Mouse (Mus musculus) c-Kit-negative CD71-positive TER-119-positive erythroid progenitor cells, embryonic 14.5 days (primary cell): Measurements from ENCODE around the gene Wdr81.

ENCODE experiments used
- DNase-seq: peaks from one replicate; pipeline ENCODE4 v3.0.0-alpha.2; 2013; ENCODE audit warnings: low read depth, low spot score

The Wdr81 gene

DNA sequence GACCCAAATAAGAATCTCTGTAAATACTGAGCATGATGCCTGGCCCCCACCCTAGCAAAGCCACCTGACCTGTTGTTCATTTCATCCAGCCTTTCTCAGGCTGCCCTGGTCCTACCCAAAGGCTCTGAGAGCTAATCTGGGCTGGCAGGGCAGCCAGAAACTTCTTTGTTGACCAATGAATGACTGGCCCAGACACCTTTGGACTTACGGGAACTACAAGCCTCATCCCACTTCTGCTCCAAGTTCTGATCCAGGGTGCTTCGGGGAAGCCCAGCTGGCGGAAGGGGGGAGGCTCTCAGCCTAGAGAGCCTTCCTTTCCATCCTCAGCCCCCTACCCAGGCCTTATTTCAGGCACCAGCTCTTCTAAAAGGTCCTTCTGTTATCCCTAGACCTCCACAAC lies 15.7 kb downstream of the Wdr81 start:
- no peak for DNase-seq

DNA sequence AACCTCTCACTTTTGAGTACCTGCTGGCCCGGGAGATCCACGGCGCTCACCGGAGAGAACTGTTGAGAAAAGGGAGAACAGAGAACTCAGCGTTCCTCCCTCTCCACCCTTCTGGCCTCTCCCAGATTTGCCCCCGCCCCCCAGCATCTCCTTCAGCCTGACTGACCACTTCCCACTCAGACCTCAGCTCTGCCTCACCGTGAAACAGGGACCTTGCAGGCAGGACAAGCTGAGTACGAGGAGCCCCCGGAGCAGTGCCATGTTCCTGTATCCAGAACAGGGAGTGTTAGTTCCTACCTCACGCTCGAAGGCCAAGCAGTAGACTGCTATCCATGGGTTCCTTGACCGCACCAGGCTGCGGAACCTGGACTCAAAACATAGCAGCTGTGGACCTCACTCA lies 16.3 kb downstream of the Wdr81 start:
- no peak for DNase-seq

DNA sequence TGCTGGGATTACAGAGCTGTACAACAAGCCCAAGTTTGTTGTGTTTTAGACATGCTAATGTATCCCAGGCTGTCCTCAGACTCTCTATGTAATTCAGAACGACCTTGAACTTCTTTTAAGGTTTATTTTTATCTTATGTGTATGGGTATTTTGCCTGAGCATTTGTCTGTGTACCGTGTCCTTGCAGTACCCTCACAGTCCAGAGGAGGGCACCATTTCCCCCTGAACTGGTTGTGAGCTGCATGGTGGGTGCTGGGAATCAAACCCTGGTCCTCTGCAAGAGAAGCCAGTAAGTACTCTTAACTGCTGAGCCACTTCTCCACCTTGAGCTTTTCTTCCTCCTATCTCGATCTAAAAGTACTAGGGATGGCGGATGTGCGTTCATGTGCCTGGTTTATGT lies 20.4 kb downstream of the Wdr81 start:
- no peak for DNase-seq

DNA sequence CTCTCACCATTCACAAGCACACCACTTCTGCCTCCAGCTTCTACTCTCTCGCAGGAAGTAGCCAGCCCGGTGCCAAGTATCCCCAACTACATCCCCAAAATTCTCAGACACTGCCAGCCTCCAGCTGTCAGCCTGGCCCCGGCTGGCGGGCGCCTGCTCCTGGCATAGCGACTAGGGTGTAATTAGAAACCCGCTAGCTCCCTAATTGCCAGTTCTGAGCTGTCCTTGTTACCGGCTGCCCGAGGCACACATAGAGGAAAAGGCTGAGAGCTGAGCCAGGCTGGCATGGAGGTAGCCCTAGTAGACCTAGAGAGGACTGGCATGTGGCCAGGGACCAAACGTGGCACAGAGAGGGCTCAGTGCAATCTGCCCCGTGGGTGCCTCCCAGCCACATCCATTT lies 23.2 kb downstream of the Wdr81 start:
- DNase-seq, result no peak

DNA sequence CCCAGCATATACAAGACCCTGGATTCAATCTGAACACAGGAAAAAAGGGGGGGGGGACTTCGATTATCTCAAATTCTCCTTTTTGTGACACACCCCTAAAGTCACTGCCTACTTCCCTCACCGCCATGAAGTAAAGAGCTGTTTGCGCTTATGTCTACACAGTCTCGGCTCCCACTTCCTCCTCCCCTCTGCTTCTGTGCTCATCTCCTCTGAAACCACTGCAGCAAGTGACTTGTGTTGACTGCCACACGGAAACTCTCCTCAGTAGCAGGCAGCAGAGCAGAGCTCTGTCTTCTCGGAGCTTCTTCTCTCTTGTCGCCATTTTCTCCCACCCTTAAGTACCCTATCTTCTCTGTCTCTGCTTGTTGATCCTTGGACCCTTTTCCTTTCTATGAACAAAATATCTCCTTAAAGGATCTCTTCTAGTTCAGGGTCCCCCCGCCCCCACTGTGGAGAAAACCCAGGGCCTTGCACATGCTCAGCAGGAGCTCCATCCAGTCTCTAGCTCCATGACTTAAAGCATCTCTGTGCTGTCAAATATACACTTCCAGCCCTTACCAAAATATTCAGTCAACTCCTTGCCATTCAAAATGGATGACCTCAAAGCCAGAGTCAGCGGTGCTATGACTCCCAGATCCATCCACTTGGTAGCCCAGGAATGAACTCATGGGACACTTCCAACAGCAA lies 25.4 kb downstream of the Wdr81 start:
- no peak for DNase-seq

DNA sequence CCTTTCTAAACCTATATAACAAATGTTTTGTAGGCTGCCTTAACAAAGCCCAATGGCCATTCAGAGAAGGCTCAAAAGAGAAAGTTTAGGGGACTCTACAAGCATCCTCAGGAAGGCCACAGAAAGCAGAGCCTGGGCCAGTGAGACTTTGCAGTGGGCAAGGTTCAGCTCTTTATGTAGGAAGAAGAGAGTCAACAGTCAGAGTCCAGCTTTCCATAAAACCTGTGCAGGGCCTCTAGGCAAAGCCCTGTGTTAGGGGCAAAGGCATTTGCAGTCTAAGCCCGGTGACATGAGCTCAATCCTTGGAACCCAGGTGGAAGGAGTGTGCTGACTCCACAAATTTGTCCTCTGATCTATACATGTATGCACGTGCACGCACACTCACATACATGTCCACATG lies 30.1 kb downstream of the Wdr81 start:
- no peak for DNase-seq

DNA sequence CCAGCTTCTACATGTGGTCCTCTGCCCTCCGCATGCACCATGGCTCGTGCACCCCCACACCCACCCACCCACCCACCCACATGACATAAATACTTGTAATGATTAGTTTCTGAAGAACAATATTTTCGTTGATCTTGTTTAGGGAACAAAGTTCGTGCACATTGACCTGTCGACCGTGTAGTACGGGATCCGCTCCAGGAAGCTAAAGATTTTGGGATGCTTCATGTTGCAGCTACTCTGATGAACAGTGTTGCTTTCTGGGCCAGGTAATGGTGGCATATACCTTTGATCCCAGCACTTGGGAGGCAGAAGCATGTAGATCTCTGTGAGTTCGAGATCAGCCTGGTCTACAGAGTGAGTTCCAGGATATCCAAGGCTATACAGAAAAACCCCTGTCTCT lies 30.5 kb downstream of the Wdr81 start:
- no peak for DNase-seq

DNA sequence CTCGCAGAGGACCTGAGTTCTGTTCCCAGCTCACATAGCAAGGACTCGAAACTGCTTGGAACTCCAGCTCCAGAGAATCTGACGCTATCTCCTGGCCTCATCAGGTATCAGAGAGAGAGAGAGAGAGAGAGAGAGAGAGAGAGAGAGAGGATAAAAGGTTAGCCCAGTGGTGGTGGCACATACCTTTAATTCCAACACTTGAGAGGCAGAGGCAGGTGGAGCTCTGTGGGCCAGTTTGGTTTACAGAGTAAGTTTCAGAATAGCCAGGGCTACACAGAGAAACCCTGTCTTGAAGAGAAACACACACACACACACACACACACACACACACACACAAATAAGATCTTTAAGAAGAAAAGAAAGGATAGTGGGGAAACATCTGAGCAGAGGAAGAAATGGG lies 31.4 kb downstream of the Wdr81 start:
- DNase-seq, result no peak

DNA sequence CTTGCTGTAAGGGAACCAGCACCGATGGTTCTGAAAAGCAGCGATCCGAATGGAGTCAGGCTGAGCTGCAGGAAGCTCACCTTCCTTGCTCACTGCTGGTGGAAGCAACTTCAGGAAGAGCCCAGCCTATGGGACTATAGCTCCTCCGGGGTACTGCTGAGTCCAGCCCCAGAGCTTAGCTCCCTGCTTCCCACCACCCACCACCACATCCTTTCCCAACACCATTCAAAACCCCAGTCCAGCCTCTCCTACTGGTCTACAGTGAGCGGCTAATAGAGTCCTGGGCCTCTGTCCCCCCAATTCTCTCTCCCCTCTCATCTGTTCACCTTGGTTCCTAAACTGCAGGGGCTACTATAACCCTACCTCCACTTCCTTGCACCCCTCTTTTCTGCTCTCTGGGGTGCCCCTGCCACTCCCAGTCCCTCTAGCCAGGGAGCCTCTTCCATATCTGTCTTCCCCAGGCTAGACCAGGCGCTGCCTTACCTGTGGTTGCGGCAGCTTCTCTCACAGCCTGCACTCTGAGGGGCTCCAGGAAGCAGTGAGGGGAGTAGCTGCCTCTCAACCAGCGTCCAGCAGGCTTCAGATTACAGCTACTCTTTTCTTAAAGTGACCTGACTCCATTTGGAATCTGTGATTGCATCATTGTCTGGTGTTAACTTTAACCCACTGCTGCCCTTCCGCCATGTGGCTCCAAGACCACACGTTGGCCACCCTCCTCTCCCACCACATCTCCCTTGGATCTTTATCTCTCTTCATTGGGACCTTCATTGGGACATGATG lies 32.3 kb downstream of the Wdr81 start, which contains the start of gene Serpinf1:
Gene Serpinf1, minus strand, starts transcription at position 689 of the 780 bp plus-strand sequence.
- DNase-seq, result no peak

DNA sequence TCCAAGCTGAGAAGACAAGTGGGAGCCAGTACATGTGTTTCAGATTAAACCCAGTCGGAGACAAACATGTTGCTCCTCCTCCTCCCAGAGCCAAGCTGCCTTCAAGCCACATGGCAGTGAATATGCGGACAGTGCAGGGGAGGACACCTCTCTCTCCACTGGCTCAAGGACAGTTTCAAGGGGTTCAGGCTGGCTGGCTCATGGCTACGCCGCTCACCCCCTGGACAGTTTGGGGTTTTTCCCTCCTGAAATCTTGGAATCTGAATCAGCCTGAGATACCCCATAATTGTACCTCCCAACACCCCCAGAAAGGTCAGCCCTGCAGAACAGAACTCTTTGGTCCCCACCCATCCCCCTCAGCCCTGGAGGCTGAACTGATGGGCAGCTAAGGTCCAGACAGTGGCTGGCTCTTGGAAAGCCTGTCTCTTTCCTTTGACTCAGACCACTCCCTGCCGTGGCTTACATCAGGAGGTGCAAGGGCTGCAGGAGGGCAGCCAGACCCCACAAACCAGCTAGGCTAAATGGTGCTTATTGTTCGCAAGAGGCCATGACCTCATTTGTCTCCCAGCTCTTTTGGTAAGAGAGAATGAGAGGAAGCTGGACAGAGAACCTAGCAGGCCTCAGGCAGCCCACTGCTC lies 33.0 kb downstream of the Wdr81 start:
- no peak for DNase-seq

DNA sequence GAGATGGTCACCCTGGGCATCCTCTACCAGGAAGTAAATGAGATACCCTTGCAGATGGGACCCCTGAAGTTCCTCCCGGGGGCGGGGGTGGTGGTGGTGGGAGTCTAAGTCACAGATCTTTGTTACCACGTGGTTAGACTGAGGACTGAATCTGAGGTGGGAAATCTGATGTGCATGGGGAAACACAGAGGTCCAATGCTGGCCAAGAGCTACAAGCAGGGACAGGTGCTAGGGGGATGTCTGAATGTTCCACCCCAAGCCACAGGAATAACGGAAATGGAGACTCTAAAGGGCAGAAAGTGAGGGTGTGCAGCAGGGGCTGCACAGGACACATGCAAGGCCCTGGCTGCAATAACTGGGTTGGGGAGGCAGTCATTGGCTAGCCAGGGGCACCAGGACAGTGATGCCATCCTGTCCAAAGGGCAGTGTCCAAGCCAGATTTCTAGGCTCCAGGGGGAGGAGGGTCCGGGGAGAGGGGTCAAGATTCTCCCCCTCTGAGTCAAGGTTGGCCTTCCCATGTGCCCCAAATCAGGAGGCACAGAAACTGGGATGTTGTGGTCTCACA lies 33.6 kb downstream of the Wdr81 start:
- no peak for DNase-seq

DNA sequence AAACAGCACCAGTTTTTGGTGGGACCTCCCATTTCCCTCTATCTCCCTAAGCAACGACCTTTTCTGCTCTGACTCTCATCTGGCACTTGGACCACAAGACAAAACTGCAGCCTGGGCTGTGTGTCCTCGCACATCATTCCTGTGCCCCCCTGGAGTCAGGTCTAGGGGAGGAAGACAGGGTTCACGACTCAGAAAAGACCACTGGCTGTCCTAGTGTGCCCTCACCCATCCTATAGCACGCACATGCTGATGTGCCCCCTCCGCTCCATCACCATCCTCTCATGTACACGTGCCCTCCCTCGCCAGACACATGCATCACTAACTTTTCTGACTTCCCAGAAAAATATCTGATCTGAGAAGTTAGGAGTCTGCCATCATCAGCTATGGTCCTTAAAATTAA lies 34.5 kb downstream of the Wdr81 start:
- no peak for DNase-seq

DNA sequence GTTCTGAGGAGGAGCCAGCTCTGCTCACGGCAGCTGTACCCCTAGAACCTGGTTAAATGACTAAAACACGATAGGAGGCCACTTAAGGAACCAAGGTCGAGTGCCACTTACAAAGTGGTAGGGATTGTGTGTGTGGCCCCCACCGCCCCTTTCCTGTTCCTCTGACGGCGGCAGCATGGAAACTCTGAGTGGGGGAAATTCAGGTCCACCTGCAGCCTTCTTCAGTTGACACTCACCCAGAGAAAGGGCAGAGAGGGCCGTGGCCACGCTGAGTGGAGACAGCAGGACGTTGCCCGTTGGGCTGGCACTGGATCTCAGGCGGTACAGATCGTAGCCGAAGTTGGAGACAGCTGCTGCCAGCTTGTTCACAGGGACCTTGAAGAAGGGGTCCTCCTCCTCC lies 38.5 kb downstream of the Wdr81 start:
- DNase-seq, result no peak

DNA sequence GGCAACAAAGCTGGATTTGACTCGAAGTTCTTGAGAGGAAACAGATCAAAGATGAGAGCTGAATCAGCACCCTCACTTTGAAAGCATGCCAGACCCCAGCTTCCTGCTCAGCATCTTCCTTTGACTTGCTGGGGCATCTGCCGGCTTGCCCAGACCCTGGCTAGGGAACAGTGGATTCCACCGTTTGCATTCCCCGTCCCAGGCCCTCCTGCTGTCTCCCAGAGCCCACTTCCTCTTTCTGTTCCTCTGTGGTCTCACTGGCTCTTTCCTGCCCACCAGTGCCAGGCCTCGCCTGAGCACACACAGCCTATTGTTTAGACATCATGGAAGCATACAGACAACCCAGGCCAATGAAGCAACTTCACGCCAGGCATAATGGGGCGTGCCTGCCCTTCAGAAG lies 39.4 kb downstream of the Wdr81 start:
- DNase-seq, result no peak

DNA sequence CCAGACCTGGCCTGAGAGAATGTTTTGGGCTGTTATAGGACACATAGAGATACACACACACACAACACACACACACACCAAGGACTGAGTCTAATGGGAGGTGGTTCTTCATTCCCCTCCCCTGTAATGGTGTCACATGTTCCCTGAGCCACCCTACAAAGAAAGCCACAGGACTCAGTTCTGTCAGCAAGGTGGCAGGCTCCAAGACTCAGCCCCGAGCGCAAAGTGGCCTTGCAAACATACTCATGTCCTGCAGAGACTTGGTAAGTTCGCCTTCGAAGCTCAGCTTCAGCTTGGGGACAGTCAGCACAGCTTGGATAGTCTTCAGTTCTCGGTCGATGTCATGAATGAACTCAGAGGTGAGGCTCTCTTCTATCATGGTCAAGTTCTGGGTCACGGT lies 43.9 kb downstream of the Wdr81 start:
- no peak for DNase-seq

DNA sequence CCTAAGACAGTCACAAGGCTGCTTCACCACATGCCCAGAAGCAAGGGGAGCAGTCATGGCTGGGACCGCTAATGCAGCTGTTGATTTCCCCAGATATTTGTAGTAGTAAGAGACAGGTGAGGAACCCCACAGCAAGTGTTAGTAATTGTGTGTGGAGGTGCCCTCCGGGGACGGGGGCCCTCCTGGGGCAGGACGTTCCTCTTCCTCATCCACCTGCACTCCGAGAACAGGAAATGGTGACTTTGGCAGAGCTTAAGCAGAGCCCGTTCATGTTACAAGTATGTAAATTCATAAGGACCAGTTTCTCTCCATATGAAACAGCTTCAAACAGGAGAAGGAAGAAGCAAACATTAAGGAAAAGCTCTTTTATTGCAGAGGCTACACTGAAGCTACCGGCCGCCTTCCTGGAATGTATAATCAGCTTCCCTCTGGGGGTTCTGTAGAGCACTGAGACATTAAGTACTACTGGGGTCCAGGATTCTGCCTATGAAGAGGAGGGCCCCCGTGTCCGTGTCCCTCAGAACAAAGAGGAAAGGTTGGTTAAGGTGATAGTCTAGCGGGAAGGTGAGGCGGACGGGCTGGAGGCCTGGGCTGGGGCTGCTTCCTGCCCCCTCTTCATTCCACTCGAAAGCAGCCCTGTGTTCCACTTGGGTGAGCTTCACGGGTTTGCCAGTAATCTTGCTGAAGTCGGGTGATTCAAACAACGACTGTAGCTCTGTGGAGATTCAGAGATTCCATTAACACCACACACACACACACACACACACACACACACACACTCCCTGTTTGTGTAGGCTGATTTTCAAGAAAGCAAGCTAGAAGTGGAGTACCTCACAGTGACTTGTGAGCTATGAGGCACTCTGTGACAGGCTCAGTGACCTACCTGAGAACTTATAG lies 44.6 kb downstream of the Wdr81 start:
- no peak for DNase-seq

DNA sequence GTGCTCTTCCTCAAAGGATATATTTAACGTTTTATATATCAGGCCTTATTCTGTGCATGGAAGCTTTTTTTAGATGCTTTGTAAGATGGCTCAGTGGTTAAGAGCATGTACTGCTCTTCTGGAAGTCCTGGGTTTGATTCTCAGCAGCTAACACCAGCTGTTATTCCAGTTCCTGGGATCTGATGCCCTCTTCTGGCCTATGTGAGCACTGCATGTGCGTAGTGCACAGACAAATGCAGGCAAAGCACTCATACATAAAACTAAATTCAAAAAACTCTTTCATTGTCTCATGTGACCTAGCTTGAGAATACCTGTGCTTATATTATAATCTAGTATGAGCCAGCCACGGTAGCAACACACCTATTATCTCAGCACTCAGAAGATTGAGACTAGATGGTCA lies 47.7 kb downstream of the Wdr81 start:
- peak; percentile 40 for DNase-seq

DNA sequence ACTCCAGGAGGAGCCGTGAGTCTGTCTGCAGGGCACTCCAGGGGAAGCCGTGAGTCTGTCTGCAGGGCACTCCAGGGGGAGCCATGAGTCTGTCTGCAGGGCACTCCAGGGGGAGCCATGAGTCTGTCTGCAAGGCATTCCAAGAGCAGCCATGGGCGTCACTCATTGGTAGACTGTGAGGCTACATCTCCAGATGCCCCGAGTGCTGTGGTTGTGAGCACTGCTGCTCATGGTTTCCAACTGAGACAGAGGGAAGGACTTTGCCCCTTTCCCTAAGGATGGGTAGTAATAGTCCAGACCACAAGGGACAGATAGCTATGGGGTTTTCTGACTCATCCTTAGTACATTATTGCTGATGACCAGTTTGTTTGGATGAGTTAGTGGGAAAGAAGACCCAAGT lies 48.4 kb downstream of the Wdr81 start:
- DNase-seq, result no peak

DNA sequence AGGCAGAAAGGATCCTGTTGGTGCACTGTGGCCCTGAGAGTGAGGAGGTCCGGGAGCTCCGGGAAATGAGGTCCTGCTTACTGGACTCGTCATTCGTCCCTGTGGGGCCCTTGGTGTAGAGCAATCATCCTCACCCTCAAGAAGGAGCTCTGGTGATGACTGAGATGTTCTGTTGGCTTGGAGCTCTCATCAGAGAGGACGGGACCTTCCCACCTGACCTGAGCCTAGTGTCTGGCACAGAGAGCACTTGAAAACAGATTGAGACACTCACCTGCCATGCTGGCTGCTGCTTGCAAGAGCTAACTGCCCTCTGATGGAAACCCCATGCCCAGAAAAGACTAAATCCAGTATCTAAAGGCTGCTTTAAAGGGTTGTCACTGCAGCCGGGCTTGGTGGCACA lies 49.7 kb downstream of the Wdr81 start:
- DNase-seq, result no peak

DNA sequence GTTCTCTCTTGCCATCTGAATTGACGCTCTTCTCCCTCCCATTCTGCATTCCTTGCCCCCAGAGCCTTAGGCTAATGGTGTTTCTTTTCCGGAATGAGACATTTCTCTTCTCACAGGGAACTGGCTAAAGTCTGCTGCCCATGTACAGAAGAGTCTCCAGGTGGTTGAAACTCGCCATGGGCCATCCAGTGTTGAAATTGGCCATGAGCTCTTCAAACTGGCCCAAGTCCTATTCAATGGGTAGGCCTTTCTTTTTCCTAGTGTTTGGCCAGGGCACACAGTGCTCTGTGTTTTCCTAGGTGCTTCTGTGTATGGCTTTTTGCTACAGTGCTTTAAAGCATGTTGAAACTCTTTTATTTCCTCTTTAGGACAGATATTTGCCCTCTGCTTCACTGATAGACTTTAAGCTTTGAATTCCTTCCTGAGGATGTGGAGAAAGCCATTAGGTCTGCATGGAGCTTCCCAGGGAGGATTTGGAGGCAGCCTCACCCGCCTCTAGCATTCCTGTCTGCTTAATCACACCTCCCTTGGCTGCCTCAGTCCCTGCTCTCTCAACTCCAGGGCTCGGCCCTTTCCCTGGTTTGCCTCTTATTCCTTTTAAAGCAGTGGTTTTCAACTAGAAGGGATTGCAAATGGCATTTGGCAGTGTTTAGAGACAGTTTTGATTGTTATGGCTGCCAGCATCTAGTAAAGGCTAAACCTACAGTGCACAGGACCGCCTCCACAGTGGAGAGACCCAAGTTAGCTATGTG lies 51.0 kb downstream of the Wdr81 start:
- no peak for DNase-seq

DNA sequence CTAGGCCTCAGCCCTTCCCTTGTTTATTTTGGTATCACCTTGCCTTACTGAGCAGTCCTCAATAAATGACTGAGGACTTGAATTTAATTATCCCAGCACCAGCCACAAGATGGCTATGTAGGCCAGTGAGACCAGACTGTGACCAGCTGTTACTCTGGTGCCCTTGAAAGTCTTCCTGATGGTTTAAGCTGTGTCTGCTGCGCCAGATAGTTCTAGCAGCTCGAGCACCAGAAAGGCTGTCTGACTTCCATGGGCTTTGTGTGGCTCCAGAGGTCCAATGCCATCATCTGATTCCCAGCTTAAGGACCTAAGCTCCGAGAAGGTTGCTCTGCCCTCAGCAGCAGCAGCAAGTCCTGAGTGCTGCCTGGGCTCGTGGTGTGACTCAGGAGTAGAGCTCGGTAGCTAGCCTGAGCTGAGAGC lies 52.2 kb downstream of the Wdr81 start:
- DNase-seq, result no peak
